Mouse (Mus musculus) kidney, adult 2 months (tissue): ENCODE measurements at regions not wholly inside any gene's neighbourhood (a gene's known extent, or its start where the extent isn't known, plus 50 kb on each side); places are given as distances from the start of the nearest gene placed in this dataset.

Experiments used
- CTCF ChIP-seq: fragments of 200-500 bp; conservative IDR thresholded peaks from 2 replicates; pipeline ENCODE4 v1.5.1; 2011; ENCODE audit warnings: low read depth, mild to moderate bottlenecking, control low read depth, low read length, moderate library complexity, mixed read lengths; ENCODE audit not compliant: insufficient read depth, insufficient read length
- POLR2A ChIP-seq: fragments of 200-500 bp; IDR thresholded peaks from one replicate; pipeline ENCODE4 v1.6.1; 2011; ENCODE audit warnings: low read depth, low read length, control low read depth

DNA sequence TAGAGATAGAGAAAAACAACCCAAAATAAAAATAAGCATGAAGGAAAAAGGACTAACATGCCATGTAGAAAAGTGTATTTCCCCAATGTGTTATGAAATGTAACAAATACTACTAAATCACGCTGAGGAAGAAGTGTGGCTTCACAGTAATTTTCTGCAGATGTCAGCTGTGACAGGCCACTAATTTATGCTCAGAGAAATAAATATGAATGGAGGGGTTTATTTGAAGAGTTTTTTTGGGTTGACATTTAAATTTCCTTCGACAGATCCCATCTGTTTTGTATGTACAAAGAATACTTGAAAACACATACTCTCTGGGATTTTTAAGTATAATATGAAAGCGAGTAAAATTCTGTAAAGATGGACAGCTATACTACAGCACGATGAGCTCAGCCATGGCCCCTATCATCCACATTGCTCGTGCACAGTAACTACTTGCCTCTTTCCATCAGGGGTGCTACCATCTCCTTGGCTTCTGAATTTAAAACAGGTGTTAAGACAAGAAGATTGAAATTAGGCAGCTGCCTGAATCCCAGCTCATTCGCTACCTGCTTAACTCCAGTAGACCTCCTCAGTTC, 605.1 kb downstream of the Gm4340 start:
- no peak for TF ChIP-seq CTCF
- no peak for TF ChIP-seq POLR2A
